1 mouse cellular context compared by ENCODE assay signal in the genomic region with DNA sequence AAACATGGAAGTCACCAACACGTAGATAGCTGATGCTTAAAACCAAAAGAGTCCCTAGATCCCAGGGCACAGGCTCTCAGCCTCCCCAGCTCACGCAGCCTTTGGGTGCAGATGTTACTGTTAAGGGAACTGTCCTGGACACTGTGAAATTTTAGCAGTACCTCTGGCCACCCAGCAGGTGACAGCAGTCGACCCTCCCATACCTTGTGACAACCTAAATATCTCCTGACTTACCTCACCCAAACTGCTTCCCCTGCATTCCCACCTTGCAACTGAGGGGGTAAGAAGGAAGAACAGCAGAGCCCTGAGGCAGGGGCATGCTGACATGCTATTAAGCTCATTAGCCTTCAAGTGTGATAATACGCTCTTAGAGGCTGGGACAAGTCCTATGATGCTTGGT.
TF ChIP-seq lines count a peak whose summit lies in the region.

No protein-coding gene starts in this region.

TF ChIP-seq in CH12.LX, 34 proteins besides CTCF, POLR2A, EP300 and RAD21:
- TF ChIP-seq SMC3 (IDR thresholded peaks at IDR 0.05; ENCODE audit: low read depth, low read length) (peak; percentile 59), ZC3H11A (IDR thresholded peaks at IDR 0.05; ENCODE audit: low read depth, low read length) (no peak)
